Mouse (Mus musculus) forebrain, embryonic 14.5 days (tissue): ENCODE data around the gene Hoxb7. TPM values are rescaled to one million over a fixed set of nuclear protein-coding genes. Genes with fewer than 3 reads are reported as not detected.

ENCODE experiments used
- ATAC-seq: fragments of 200-750 bp; cut with Nextera tagmentation; 2 replicates; pipeline ENCODE4 v1.8.0; 2017; ENCODE audit warnings: mild to moderate bottlenecking, moderate library complexity
- DNase-seq: peaks from one replicate; pipeline ENCODE4 v3.0.0-alpha.2; 2015; ENCODE audit warnings: low spot score
- H3K27ac ChIP-seq: fragments of 300-500 bp; sonication (generic); 2 replicates; pipeline ENCODE4 v1.5.1; 2014; ENCODE audit warnings: low read depth, mild to moderate bottlenecking, control low read depth, low read length, moderate library complexity
- H3K27me3 ChIP-seq: fragments of 300-500 bp; sonication (generic); replicated peaks from 2 replicates; pipeline ENCODE4 v1.6.1; 2014; ENCODE audit warnings: low read length, control low read depth, mixed read lengths; ENCODE audit not compliant: control insufficient read depth, insufficient read depth
- H3K36me3 ChIP-seq: fragments of 300-500 bp; sonication (generic); 2 replicates; pipeline ENCODE4 v1.6.1; 2014; ENCODE audit warnings: low read length, control low read depth; ENCODE audit not compliant: control insufficient read depth, insufficient read depth
- H3K4me1 ChIP-seq: fragments of 300-500 bp; sonication (generic); 2 replicates; pipeline ENCODE4 v1.6.1; 2014; ENCODE audit warnings: antibody characterized with exemption, low read length, control low read depth; ENCODE audit not compliant: control insufficient read depth, insufficient read depth
- H3K4me2 ChIP-seq: fragments of 300-500 bp; sonication (generic); 2 replicates; pipeline ENCODE4 v1.6.1; 2014; ENCODE audit warnings: mild to moderate bottlenecking, control low read depth, low read length
- H3K4me3 ChIP-seq: fragments of 300-500 bp; sonication (generic); 2 replicates; pipeline ENCODE4 v1.5.1; 2014; ENCODE audit warnings: low read depth, low read length, control low read depth
- H3K9ac ChIP-seq: fragments of 300-500 bp; sonication (generic); 2 replicates; pipeline ENCODE4 v1.6.1; 2014; ENCODE audit warnings: mild to moderate bottlenecking, low read length, control low read depth, moderate library complexity
- H3K9me3 ChIP-seq: fragments of 300-500 bp; sonication (generic); replicated peaks from 2 replicates; pipeline ENCODE4 v1.6.1; 2016; ENCODE audit warnings: low read length, control low read depth, mixed read lengths; ENCODE audit not compliant: control insufficient read depth
- WGBS: fragments of 180-500 bp; shearing (Covaris S2); extraction: QIAGEN DNeasy Blood & Tissue Kit; methylation state at CpG from one replicate; pipeline ENCODE4 v1.1.7; 2014; 5-methylcytosine and 5-hydroxymethylcytosine counted together
- polyA plus RNA-seq: library from polyadenylated mRNA; unstranded; fragments of >200 nt; fragmentation: Nextera tagmentation; extraction: Ambion mirVana; gene quantifications from 2 replicates; pipeline ENCODE4 v1.2.1, GENCODE M21; 2014

Gene Hoxb7
- polyA plus RNA-seq, 1 experiment from 2014 or later: not detected

GRCm38 (mm10) chr11:96303151-96304099 is 17.0 kb downstream of the Hoxb7 start, which contains the start of gene Hoxb5:
Gene Hoxb5, plus strand, starts transcription at chr11:96303336.
- no peak within 1 kb of the TSS for H3K27ac ChIP-seq
- no peaks in the 10 kb centered on the region for H3K4me1 ChIP-seq
- no peaks in the 10 kb centered on the region for H3K9me3 ChIP-seq
- H3K4me3 ChIP-seq: no peak within 1 kb of the TSS
- 1% methylated on average over 69 of the region's 69 CpGs for WGBS
- no peak within 1 kb of the TSS for H3K9ac ChIP-seq
- no peak for ATAC-seq
- H3K36me3 ChIP-seq: no peaks in the 10 kb centered on the region
- no peak within 1 kb of the TSS for H3K4me2 ChIP-seq
- DNase-seq: peak; percentile 73
- H3K27me3 ChIP-seq: peaks cover 99% of the 10 kb centered on the region

GRCm38 (mm10) chr11:96304381-96305195 is 18.2 kb downstream of the Hoxb7 start:
- H3K9ac ChIP-seq: no peak overlapping the region
- peaks cover 99% of the 10 kb centered on the region for H3K27me3 ChIP-seq
- H3K27ac ChIP-seq: no peak overlapping the region
- ATAC-seq (no peak), DNase-seq (no peak)
- H3K9me3 ChIP-seq: no peaks in the 10 kb centered on the region
- no peaks in the 10 kb centered on the region for H3K36me3 ChIP-seq
- H3K4me1 ChIP-seq: no peaks in the 10 kb centered on the region
- no peak overlapping the region for H3K4me3 ChIP-seq
- H3K4me2 ChIP-seq: no peak overlapping the region
- WGBS: 1% methylated on average over 38 of the region's 38 CpGs

- Histone ChIP-seq H3K27me3 (peaks cover 99% of the 10 kb centered on the region), H3K4me3 (no peak overlapping the region), H3K36me3 (no peaks in the 10 kb centered on the region), H3K9ac (no peak overlapping the region), H3K4me1 (no peaks in the 10 kb centered on the region), H3K27ac (no peak overlapping the region), H3K4me2 (no peak overlapping the region), H3K9me3 (no peaks in the 10 kb centered on the region)
- ATAC-seq (no peak), DNase-seq (no peak)
- WGBS: 16% methylated on average over 6 of the region's 6 CpGs
These were observed 19.2 kb downstream of the Hoxb7 start for GRCm38 (mm10) chr11:96305505-96306182.

- Histone ChIP-seq H3K4me2 (no peak overlapping the region), H3K4me1 (no peaks in the 10 kb centered on the region), H3K36me3 (no peaks in the 10 kb centered on the region), H3K27ac (no peak overlapping the region), H3K9me3 (no peaks in the 10 kb centered on the region), H3K27me3 (peaks cover 100% of the 10 kb centered on the region), H3K9ac (no peak overlapping the region), H3K4me3 (no peak overlapping the region)
- WGBS: 3% methylated on average over 7 of the region's 7 CpGs
- ATAC-seq (no peak), DNase-seq (no peak)
These were observed 19.9 kb downstream of the Hoxb7 start for GRCm38 (mm10) chr11:96306183-96306907.

GRCm38 (mm10) chr11:96306908-96307269 is 20.5 kb downstream of the Hoxb7 start:
- Histone ChIP-seq H3K9ac (no peak overlapping the region), H3K27ac (no peak overlapping the region), H3K4me1 (no peaks in the 10 kb centered on the region), H3K4me2 (no peak overlapping the region), H3K36me3 (no peaks in the 10 kb centered on the region), H3K9me3 (no peaks in the 10 kb centered on the region), H3K4me3 (no peak overlapping the region), H3K27me3 (peaks cover 100% of the 10 kb centered on the region)
- no peak for ATAC-seq
- WGBS: 3% methylated on average over 13 of the region's 13 CpGs
- DNase-seq: no peak

- no peak for ATAC-seq
These were observed 22.3 kb downstream of the Hoxb7 start for GRCm38 (mm10) chr11:96308763-96309162.

GRCm38 (mm10) chr11:96309288-96309687 is 22.9 kb downstream of the Hoxb7 start:
- H3K27ac ChIP-seq: no peak overlapping the region
- no peak overlapping the region for H3K9ac ChIP-seq
- H3K4me3 ChIP-seq: no peak overlapping the region
- H3K9me3 ChIP-seq: no peaks in the 10 kb centered on the region
- DNase-seq: no peak
- no peak overlapping the region for H3K4me2 ChIP-seq
- H3K27me3 ChIP-seq: peaks cover 100% of the 10 kb centered on the region
- no peaks in the 10 kb centered on the region for H3K36me3 ChIP-seq
- H3K4me1 ChIP-seq: no peaks in the 10 kb centered on the region
- 4% methylated on average over 4 of the region's 4 CpGs for WGBS
- no peak for ATAC-seq

More at GRCm38 (mm10) chr11:96308763-96309162, 22.3 kb downstream of the Hoxb7 start:
- Histone ChIP-seq H3K27ac (no peak overlapping the region), H3K4me2 (no peak overlapping the region), H3K36me3 (no peaks in the 10 kb centered on the region), H3K4me1 (no peaks in the 10 kb centered on the region), H3K27me3 (peaks cover 100% of the 10 kb centered on the region), H3K9me3 (no peaks in the 10 kb centered on the region), H3K9ac (no peak overlapping the region), H3K4me3 (no peak overlapping the region)
- DNase-seq: no peak
- 5% methylated on average over 4 of the region's 4 CpGs for WGBS

GRCm38 (mm10) chr11:96310183-96310938 is 23.9 kb downstream of the Hoxb7 start:
- peaks cover 100% of the 10 kb centered on the region for H3K27me3 ChIP-seq
- ATAC-seq (no peak), DNase-seq (no peak)
- H3K27ac ChIP-seq: no peak overlapping the region
- 3% methylated on average over 20 of the region's 20 CpGs for WGBS
- no peaks in the 10 kb centered on the region for H3K4me1 ChIP-seq
- H3K9me3 ChIP-seq: no peaks in the 10 kb centered on the region
- no peaks in the 10 kb centered on the region for H3K36me3 ChIP-seq
- no peak overlapping the region for H3K4me3 ChIP-seq
- no peak overlapping the region for H3K9ac ChIP-seq
- H3K4me2 ChIP-seq: no peak overlapping the region
